Mouse (Mus musculus): ENCODE results near the gene Apbb2.

The Apbb2 gene

GRCm38 (mm10) chr5:66549691-66550090, 68.9 kb downstream of the Apbb2 start:
- DNase-seq (ENCODE audit: low spot score in 2 of 2), result no peak

- DNase-seq (ENCODE audit: low spot score in 2 of 2), result no peak
These were observed 71.5 kb downstream of the Apbb2 start for GRCm38 (mm10) chr5:66546969-66547511.

- DNase-seq (ENCODE audit: low spot score in 2 of 2), result no peak
These were observed 72.9 kb downstream of the Apbb2 start for GRCm38 (mm10) chr5:66545573-66546141.

GRCm38 (mm10) chr5:66543761-66544160, 74.8 kb downstream of the Apbb2 start:
- DNase-seq (ENCODE audit: low spot score in 2 of 2), result no peak

GRCm38 (mm10) chr5:66543344-66543743, 75.2 kb downstream of the Apbb2 start:
- no peak for DNase-seq (ENCODE audit: low spot score in 2 of 2)

- no peak for DNase-seq (ENCODE audit: low spot score in 2 of 2)
These were observed 76.1 kb downstream of the Apbb2 start for GRCm38 (mm10) chr5:66542521-66542920.

GRCm38 (mm10) chr5:66541385-66541784, 77.2 kb downstream of the Apbb2 start:
- no peak for DNase-seq (ENCODE audit: low spot score in 2 of 2)

- DNase-seq (ENCODE audit: low spot score in 2 of 2), result no peak
These were observed 78.3 kb downstream of the Apbb2 start for GRCm38 (mm10) chr5:66540246-66540645.

- DNase-seq (ENCODE audit: low spot score in 2 of 2), result no peak
These were observed 80.8 kb downstream of the Apbb2 start for GRCm38 (mm10) chr5:66537811-66538210.

- no peak for DNase-seq (ENCODE audit: low spot score in 2 of 2)
These were observed 81.8 kb downstream of the Apbb2 start for GRCm38 (mm10) chr5:66536696-66537358.

GRCm38 (mm10) chr5:66535566-66536236, 82.9 kb downstream of the Apbb2 start:
- no peak for DNase-seq (ENCODE audit: low spot score in 2 of 2)

- DNase-seq (ENCODE audit: low spot score in 2 of 2), result no peak
These were observed 84.7 kb downstream of the Apbb2 start for GRCm38 (mm10) chr5:66533711-66534425.

- DNase-seq (ENCODE audit: low spot score in 2 of 2), result no peak
These were observed 85.8 kb downstream of the Apbb2 start for GRCm38 (mm10) chr5:66532827-66533226.

GRCm38 (mm10) chr5:66530361-66530760, 88.2 kb downstream of the Apbb2 start:
- DNase-seq (ENCODE audit: low spot score in 2 of 2), result no peak

GRCm38 (mm10) chr5:66529631-66530030, 89.0 kb downstream of the Apbb2 start:
- no peak for DNase-seq (ENCODE audit: low spot score in 2 of 2)

GRCm38 (mm10) chr5:66528567-66528966, 90.0 kb downstream of the Apbb2 start:
- no peak for DNase-seq (ENCODE audit: low spot score in 2 of 2)

- no peak for DNase-seq (ENCODE audit: low spot score in 2 of 2)
These were observed 91.5 kb downstream of the Apbb2 start for GRCm38 (mm10) chr5:66527090-66527489.

- no peak for DNase-seq (ENCODE audit: low spot score in 2 of 2)
These were observed 93.6 kb downstream of the Apbb2 start for GRCm38 (mm10) chr5:66525002-66525401.

- peak; percentile 1 to 20 for DNase-seq (ENCODE audit: low spot score in 2 of 2)
These were observed 94.7 kb downstream of the Apbb2 start for GRCm38 (mm10) chr5:66523681-66524503.

- DNase-seq (ENCODE audit: low spot score in 2 of 2), result no peak
These were observed 97.3 kb downstream of the Apbb2 start for GRCm38 (mm10) chr5:66521250-66521649.

- no peak for DNase-seq (ENCODE audit: low spot score in 2 of 2)
These were observed 99.1 kb downstream of the Apbb2 start for GRCm38 (mm10) chr5:66519511-66519910.
